Mouse (Mus musculus) small intestine, adult 2 months (tissue): ENCODE measurements around the gene Map6d1.

ENCODE experiments used
- CTCF ChIP-seq: fragments of 200-500 bp; IDR thresholded peaks from 2 replicates; pipeline ENCODE4 v1.5.1; 2012; ENCODE audit warnings: low read depth, mild to moderate bottlenecking, control low read depth, inconsistent platforms, low read length, moderate library complexity, mixed read lengths; ENCODE audit not compliant: insufficient replicate concordance, insufficient read length; ENCODE audit errors: extremely low read depth
- POLR2A ChIP-seq: fragments of 200-500 bp; IDR thresholded peaks from 2 replicates; pipeline ENCODE4 v1.6.1; 2012; ENCODE audit warnings: low read depth, mild to moderate bottlenecking, control low read depth, inconsistent platforms, low read length, moderate library complexity

DNA sequence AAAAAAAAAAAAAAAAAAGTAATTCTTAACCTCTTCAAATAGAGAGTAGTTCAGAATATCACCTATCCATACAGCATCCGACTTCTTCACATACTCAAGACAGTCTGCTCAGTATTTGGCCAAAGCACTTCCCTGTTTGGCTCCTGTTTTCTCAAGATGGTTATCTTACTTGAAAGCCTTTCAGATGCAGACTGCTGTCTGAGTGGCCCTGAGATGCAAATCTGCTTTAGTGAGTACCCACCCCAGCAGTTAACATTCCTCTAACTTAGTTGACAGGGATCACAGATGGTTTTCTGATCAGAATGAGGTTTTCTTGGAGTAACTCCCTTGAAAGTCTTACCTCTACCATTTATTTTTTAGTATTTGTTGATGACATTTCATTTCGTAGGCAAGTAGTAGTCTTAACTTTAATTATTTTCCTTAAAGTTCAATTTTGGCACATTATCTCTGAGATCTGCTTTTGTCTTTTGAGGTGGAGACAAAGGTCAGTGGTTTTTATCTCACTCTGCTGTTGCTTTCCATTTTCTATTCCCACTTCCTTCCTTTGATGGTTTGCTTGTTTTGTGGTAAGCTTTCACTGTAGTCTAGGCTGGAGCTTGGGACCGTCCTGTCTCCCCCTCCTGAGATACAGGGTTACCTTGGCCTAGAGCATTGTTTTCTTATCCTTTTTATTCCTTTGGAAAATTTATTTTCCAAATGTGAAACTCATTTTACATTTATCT is 49.8 kb downstream of the Map6d1 start:
- TF ChIP-seq POLR2A (no peak), CTCF (no peak)
